Comparison of ENCODE assay signal across 8 mouse cellular contexts in genomic region chr6:72244569-72245285, GRCm38 (mm10). TPM values are rescaled to one million over a fixed set of nuclear protein-coding genes. Genes with fewer than 3 reads are reported as not detected.
DNase-seq lines count a peak whose midpoint lies in the region; ATAC-seq lines count a peak whose summit lies in the region.

No protein-coding gene starts in this region.

- DNase-seq in ovary, adult 18-20 months (ENCODE audit: low spot score) = peak; percentile 26
- no peak for DNase-seq in ovary, postnatal 14 days (ENCODE audit: low spot score)
- peak; percentile 77 for DNase-seq in gastrocnemius, postnatal 25 days
- DNase-seq in kidney, adult 9 months = peak; percentile 35
- peak; percentile 66 to 82 for DNase-seq in lung, postnatal 4 days
- DNase-seq in frontal cortex, postnatal 14 days (ENCODE audit: low spot score in 2 of 2) = no peak
- no peak for DNase-seq in left cerebral cortex, postnatal 14 days (ENCODE audit: low spot score in 2 of 2)

- intact Hi-C loops in left cerebral cortex, postnatal 14 days (cut with DNase I) = no loop called here

- ATAC-seq in inflammation-experienced regulatory T-cells, adult 6 months = no peak

RNA-seq across cellular contexts. Expression of gene Atoh8, which starts 9.3 kb away (rescaled TPM):
- 1 to 10 TPM; 4.5 to 7.8 TPM for total RNA-seq in gastrocnemius, postnatal 25 days (2021)
- not detected for polyA plus RNA-seq in inflammation-experienced regulatory T-cells, adult 6 months (2017; shearing (Covaris generic))
- 1 to 10 TPM; 1.2 to 1.3 TPM for total RNA-seq in left cerebral cortex, postnatal 14 days (2021)

RNA-seq across cellular contexts. Expression of gene Sftpb, which starts 59.7 kb away (rescaled TPM):
- total RNA-seq in gastrocnemius, postnatal 25 days (2021) = not detected
- not detected for polyA plus RNA-seq in inflammation-experienced regulatory T-cells, adult 6 months (2017; shearing (Covaris generic))
- not detected for total RNA-seq in left cerebral cortex, postnatal 14 days (2021)

Comparison
In these comparisons a context has a peak if more than half of its experiments do, and no peak if none do; other contexts are left out.
1. DNase-seq: peak in ovary, adult 18-20 months (single experiment), gastrocnemius, postnatal 25 days (single experiment), kidney, adult 9 months (single experiment) and lung, postnatal 4 days (2 of 2); none in ovary, postnatal 14 days (single experiment), frontal cortex, postnatal 14 days (0 of 2) and left cerebral cortex, postnatal 14 days (0 of 2).